Mouse (Mus musculus) myocyte (in vitro differentiated cells): ENCODE data around the gene Fars2.

Experiments
- CEBPB ChIP-seq: IDR thresholded peaks from 2 replicates; pipeline ENCODE4 v1.6.1; 2011; ENCODE audit warnings: mild to moderate bottlenecking, moderate library complexity; ENCODE audit not compliant: poor library complexity, insufficient read depth, severe bottlenecking
- E2F4 ChIP-seq: IDR thresholded peaks from one replicate; pipeline ENCODE4 v1.6.1; 2011; ENCODE audit warnings: mild to moderate bottlenecking, control low read depth, moderate library complexity; ENCODE audit not compliant: insufficient read depth
- MAX ChIP-seq: IDR thresholded peaks from one replicate; pipeline ENCODE4 v1.6.1; 2011; ENCODE audit warnings: low read depth, mild to moderate bottlenecking, control low read depth
- MYOD1 ChIP-seq, 3 experiments: IDR thresholded peaks; one replicate each; pipeline ENCODE4 v1.6.1; 2011; ENCODE audit warnings: control low read depth in 2 of 3, low read depth in 2 of 3, mild to moderate bottlenecking in 2 of 3, moderate library complexity in 1 of 3; ENCODE audit not compliant: insufficient read length in 2 of 3, control insufficient read depth in 1 of 3
- POLR2A ChIP-seq: IDR thresholded peaks from one replicate; pipeline ENCODE4 v1.6.1; 2011; ENCODE audit warnings: low read depth, mild to moderate bottlenecking, control low read depth, moderate library complexity; ENCODE audit not compliant: insufficient read length
- REST ChIP-seq: IDR thresholded peaks from one replicate; pipeline ENCODE4 v1.6.1; 2011; ENCODE audit warnings: mild to moderate bottlenecking, control low read depth, moderate library complexity; ENCODE audit not compliant: insufficient read depth, insufficient read length

GRCm38 (mm10) chr13:36392666-36393065 is 275.5 kb downstream of the Fars2 start:
- TF ChIP-seq CEBPB (no peak), MYOD1 (IDR thresholded peaks at IDR 0.05; ENCODE audit: control insufficient read depth in 1 of 3, insufficient read length in 2 of 3, low read depth in 2 of 3) (no peak), POLR2A (no peak), REST (no peak), MAX (no peak), E2F4 (no peak)
